Mouse (Mus musculus): Measurements from ENCODE around the gene 0610010F05Rik. TPM values are rescaled to one million over a fixed set of nuclear protein-coding genes. Genes with fewer than 3 reads are reported as not detected.
A peak's percentile ranks its signal among the peaks of the same experiment; 100 is the strongest.

The 0610010F05Rik gene
- 10 to 100 TPM; 11.0 to 12.5 TPM for total RNA-seq (2021)

DNA sequence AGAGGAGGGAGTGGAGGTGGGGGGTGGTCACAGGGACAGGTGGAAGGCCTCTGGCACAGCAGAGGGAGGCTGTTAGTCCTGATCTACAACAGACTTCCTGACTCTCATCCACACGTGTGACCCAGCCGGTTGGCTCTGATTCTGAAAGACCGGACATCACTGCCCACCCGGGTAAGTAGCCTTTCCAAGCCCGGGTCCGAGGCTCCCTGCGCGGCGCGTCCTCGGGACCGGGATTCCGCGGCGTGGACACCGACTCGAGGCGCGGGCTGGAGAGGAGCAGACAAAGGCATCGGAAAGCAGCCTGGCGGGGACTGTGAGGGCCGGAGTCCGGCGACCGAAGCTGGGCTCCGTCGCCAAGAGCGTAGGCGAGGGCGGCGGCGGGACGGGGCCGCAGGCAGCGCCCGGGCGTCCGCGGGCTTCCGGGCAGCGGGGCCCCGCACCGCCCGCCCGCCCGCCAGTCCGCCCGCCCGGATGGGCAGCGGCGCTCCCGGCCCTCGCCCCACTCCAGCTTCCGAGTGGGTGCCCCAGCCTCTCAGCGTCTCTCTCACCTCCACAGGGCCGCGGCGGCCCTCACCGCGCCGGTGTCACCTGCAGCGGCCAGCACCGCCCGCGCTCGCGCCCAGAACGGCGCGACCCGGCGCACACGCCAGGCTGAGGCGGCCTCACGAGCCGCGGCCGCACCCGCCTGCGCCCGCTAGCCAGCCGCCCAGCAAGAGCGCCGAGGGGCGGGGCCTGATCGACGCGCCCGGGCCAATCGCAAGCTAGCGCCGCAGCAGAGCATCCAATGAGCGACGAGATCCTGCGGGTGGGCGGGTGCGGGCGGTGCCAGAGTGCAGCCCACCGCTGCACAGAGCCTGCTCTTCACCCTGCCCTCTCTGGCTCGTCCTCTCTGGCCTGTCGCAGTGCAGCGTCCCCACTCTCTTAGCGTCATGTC, at the start of gene 0610010F05Rik:
0610010F05Rik (minus strand) TSS at position 695 of the 934 bp plus-strand sequence.
- intact Hi-C loops (cut with DNase I) = loop anchor here (1.0 to 5.0 kb wide), 2 partner anchors 32 to 139 kb away; partner anchors contain the start of genes Pex13, Pus10 and Rel

DNA sequence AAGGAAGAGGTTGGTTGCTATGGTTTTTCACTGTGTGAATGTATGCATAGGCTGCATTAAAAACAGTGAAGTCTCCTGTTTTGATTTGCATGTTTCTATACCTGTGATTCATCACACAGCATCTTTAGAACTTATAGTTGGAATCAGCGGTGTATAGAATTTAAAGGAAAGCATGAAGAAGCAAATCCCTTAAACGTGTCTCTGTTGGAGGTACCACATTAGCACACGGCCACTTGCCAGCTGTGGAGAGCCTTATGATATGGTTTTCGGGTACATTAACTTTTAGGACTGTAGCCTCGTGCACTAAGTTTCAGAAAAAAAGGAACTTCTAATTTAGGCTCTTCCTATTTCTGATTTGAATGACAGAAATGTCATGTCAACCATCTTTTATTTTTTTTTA, 49.1 kb upstream of the 0610010F05Rik start:
- DNase-seq = no peak
- intact Hi-C loops (cut with DNase I) = no loop called here

More for the DNA sequence above, at the start of gene 0610010F05Rik:
- DNase-seq = peak; percentile 81 to 88

DNA sequence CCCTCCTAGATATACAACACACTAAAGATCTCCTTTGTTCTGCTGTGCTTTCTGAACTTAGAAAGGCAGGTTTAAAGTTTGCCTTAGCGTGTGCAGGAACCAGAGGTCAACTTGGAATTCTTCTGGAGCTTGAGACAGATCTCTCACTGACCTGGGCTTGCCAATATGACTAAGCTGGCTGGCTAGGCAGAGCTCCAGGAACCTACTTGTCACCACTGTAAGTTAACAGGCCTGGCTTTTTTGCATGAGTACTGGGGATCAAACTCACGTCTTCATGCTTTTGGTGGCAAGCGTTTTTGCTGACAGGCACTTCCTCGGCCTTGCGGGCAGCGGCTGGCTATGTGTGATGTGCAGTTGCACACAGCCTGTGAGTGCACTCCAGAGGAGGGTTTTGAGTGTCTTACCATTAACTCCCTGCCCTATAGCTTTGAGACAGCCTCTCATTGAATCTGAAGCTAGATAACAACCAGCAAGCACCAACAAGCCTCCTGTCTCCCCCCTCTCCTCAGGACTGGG, 47.1 kb upstream of the 0610010F05Rik start:
- intact Hi-C loops (cut with DNase I) = no loop called here
- peak in 1 of 2 experiments; percentile 9 for DNase-seq

DNA sequence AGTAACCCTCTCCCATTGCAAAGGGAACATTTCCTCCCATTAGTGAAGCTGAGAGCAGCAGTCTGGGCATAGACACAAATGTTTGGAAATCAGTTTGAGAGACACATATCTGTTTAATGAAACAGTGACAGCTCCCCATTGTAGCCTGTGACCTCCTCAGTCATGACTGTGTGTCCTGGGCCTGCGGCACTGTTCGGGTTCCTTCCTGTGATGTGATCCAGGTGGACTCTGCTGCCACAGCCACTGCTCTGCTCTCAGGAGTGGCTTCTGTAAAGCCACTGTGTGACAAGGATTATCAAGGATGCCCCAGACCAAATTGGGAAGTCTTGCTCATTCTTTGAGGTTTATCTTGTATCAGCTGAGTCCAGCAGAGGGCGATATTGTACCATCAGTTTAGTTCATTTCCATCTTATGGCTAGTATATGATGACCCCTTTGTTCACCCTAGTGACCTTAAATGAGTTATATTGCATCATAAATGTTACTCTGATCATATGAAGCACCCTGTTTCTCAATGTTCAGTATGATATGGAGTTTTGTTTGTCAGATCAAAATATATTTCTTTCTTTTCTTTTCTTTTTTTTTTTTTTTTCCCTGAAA, 45.7 kb upstream of the 0610010F05Rik start:
- peak; percentile 59 to 60 for DNase-seq

DNA sequence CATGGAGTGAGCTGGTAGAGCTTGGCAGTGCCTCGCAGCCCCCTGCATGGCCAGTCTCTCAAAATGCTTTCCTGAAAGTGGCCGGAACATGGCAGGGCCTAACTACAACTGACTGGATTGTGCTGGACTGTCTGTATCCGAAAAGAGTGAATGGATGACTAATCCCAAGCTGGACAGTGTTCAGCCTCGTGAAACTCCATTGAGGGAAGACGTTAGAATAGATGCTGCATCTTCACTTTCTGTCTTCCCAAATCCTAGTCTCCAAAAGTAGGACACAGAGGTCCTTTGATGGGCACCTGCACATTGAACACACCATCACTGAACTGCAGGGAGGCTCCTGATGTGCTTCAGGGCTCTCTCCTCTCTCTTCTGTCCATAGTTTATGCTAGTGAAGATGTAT, 42.7 kb upstream of the 0610010F05Rik start:
- DNase-seq = no peak
- intact Hi-C loops (cut with DNase I) = loop anchor here (5.0 kb wide), 1 partner anchor 191 kb away; no protein-coding TSS in a partner anchor

More for the DNA sequence above, 45.7 kb upstream of the 0610010F05Rik start:
- intact Hi-C loops (cut with DNase I) = loop anchor here (1.0 to 5.0 kb wide), 2 partner anchors 188 to 275 kb away; no protein-coding TSS in a partner anchor

DNA sequence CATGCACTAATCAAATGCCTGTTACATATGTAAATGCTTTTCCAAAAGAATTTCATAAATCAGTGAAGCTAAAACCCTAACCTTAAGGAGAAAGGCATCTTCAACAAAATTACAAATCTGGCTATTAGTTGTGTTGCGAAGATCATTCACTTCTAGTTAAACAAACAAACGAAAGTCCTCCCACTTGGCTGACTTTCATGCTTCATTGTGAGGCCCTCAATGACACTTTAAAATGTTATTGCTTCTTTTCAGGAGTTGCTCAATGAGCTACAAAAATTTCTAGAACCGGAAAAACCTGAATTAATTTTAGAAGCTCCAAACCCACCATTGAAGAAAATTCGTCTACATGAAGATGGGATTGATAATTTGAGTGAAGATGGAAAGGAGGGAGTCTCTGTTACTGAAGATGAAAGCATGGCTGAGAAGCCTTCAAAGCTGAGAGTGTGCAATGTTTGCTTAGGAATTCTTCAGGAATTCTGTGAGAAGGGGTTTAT, 38.9 kb upstream of the 0610010F05Rik start:
- intact Hi-C loops (cut with DNase I) = no loop called here
- no peak for DNase-seq

DNA sequence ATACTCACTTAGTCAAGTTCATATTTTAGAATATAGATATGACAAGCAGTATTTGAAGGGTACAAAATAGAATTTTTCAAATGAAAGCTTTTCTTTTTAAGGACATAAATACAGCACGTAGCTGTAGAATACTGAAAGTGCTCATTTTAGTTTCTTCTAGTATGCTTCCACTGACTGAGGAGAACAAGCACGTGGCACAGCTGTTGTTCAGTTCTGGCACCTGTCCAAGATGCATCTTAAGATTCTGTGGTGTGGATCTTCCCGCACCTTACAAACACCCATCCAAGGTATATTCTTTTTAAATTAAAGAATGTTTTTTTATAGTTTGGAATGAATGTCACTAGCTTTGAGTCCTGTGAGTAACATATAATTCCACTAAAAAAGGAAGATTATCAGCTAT, 33.7 kb upstream of the 0610010F05Rik start:
- intact Hi-C loops (cut with DNase I) = loop anchor here (2.0 kb wide), 1 partner anchor 104 kb away; the partner anchor contains the start of gene Rel
- DNase-seq = no peak

DNA sequence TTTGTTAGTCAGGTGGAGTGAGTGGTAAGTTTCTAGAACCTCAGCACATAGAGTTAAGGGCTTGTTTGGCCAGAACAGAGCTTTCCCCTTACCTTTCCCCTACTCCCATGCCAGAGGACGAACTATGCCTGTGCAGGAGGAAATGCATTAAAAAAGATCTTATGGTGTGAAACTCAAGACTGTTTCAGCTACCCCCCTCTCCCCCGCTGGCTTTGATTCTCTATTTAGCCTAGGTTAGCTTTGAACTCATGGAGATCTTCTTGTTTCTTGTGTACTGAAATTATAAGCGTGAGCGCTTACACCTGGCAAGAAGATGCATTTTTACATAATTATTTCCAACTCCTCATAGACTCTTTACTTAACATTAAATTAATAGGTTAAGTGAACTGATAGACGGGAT, 33.1 kb upstream of the 0610010F05Rik start:
- DNase-seq = no peak
- intact Hi-C loops (cut with DNase I) = loop anchor here (2.0 kb wide), 1 partner anchor 104 kb away; the partner anchor contains the start of gene Rel

DNA sequence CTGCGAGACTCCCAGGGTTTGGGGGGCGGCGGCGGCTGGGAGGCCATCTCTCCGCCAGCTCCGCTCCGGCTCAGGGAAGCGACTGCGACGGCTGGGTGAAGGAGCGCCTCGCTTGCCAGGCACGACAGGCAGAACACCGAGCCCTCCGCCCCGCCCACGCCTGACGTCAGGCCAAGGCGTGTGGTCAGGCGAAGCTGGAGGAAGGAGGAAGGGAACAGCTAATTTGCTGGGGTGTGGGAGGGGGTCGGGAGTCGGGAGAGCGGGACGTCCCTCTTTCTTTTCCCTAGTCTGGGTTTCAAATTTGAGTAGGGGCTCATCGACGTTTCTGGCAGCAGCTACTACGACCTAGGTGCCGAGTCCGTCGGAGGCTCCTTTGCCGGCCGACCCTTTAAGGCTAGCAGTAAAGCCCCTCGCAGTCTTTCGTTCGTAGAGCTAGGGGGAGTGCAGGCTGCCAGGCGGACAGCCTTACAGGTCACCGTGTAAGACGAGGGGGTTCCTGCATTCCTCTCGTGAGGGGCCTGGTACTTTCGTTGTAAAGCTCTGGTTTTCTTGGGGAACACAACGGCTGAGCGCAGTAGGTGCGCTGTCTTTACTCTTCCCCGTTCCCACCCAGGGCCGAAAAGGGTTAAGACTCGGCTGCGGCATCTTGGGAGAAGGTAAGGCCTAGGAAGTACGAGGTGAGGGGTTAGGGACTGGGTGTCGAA, 32.5 kb upstream of the 0610010F05Rik start, which contains the start of gene Pex13:
Pex13 (minus strand) TSS at position 162 of the 704 bp plus-strand sequence.
- intact Hi-C loops (cut with DNase I) = loop anchor here (1.0 to 2.0 kb wide), 2 partner anchors 33 to 105 kb away; partner anchors contain the start of genes 0610010F05Rik and Rel
- peak; percentile 92 to 94 for DNase-seq

DNA sequence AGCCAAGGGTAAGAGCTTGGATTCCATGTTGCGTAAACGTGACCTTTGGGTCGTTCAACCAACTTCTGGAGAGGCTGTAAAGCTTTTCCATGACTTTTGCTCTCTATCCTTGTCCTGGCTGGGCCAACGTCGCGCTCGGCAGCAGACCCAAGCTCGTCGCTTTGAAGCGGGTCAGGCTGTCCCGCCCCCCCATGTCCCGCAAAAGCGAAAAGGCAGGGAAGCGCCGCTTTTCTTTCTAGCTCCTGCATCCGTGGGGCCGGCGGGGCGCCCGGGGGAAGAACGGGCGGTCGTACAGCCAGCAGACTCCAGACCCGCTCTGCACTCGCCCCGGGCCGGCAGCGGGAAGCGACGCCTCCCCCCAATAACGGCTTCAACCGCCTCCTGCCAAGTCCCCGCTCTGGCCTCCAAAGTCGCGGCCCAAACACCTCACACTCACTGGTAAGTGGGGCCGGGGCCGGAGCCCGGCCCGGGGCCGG, 31.9 kb upstream of the 0610010F05Rik start, which contains the start of gene Pus10:
Pus10 (plus strand) TSS at position 364 of the 476 bp plus-strand sequence.
- intact Hi-C loops (cut with DNase I) = loop anchor here (1.0 kb wide), 1 partner anchor 32 kb away; the partner anchor contains the start of gene 0610010F05Rik
- DNase-seq = no peak

DNA sequence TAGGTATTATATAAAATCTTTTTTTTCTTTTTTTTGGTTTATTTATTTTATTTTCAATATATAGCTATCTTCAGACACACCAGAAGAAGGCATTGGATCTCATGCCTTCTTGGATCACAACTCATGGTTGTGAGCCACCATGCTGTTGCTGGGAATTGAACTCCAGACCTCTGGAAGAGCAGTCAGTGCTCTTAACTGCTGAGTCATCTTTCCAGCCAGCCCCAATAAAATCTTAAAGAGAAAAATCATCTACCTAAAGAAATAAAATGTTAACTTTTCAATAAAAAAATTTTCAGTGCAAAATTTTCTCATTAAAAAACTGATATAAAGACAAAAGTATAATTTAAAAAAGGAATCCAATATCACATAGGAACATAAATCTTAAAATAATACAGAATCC, 30.8 kb upstream of the 0610010F05Rik start:
- intact Hi-C loops (cut with DNase I) = no loop called here

DNA sequence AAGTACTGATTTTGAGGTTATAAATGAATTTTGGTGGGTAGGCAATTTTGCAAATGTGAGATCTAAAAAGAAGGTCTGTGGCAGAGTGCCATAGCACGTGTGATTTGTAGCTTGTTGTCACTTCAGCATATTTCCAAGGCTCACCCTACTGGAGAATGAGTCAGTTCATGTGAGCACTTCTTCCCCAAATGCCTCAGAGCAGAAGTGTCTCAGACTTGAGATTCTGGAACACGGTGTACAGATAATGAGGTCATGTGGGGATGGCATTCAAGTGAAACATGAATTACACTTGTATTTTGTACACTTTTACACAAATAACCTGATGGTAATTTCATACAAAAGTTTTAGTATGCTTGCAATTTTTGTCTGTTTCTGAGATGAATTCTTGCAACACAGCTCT, 24.4 kb upstream of the 0610010F05Rik start:
- intact Hi-C loops (cut with DNase I) = no loop called here
- DNase-seq = no peak

More for the DNA sequence above, 30.8 kb upstream of the 0610010F05Rik start:
- no peak for DNase-seq

DNA sequence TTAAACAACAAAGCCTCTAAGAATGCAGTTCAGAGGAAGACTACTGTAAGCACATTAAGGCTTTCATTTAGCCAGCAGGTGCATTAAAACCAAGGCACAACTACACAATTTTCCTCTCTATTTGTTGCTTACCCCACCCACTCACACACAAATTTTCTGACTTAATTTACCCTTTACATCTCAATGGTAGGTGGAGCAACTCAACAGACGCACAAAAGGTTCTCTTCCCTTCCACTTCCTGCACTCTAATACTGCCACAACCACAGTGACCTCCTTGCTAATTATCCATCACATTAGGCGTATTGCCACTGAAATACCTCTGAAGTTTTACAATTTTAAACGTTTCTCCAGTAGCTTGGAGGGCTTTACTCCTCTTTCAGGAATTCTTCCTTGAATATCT, 20.2 kb upstream of the 0610010F05Rik start:
- no peak for DNase-seq
- intact Hi-C loops (cut with DNase I) = no loop called here

DNA sequence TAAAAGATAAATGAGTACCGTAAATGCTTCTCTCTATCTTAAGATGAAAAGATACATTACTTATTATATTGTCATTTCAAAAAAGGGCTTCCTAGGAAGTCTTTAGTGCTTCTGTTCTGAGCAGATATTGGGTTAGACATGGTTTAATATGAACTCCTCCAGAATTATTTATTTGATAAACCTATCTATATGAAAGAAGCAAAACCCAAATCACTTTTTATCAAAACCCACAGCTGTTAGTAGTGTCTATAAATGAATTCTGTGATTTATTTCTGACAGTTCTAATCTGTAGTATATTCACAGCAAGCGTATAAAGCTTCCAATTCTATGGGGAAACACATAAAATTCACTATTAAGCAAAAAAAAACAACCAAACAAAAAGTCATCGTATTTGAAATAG, 14.4 kb upstream of the 0610010F05Rik start:
- no peak for DNase-seq
- intact Hi-C loops (cut with DNase I) = no loop called here

DNA sequence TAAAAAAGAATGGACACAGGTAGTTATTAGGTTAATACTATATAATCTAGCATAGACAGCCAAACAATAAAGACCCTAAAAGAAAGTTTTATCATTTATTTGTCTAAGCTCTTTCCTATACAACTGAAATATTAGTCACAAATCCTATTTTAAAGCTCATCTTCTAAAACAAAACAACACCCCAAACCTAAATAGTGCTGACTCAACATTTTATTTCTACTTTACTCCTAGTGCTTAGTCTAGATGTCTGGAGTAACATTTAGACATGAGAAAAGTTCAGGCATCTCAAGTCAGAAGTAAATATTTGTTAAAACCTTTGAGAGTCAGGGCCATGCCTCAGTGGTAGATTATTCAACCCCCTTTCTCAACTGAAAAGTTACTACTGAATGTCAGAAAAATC, 14.0 kb upstream of the 0610010F05Rik start:
- intact Hi-C loops (cut with DNase I) = no loop called here
- DNase-seq = no peak

DNA sequence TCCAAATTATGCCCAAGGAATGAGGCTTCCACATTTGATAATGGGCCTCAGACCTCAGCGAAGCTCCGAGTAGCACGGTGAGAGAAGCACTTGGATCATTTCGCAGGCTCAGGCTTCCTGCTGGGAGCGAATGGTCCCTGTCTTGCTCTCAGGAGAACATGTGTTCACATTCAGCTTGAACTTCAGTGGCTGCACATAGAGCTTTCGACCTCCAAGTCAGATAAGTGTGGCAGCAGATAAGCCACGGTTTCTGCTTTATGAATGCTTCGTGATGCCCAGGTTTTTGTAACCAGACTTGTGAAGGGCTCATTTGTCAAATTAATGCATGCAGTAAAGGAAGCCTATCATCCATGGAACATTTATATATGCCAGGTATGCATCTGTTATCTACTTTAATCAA, 1.1 kb upstream of the 0610010F05Rik start:
- intact Hi-C loops (cut with DNase I) = loop anchor here (5.0 kb wide), 1 partner anchor 138 kb away; the partner anchor contains the start of gene Rel
- no peak for DNase-seq

DNA sequence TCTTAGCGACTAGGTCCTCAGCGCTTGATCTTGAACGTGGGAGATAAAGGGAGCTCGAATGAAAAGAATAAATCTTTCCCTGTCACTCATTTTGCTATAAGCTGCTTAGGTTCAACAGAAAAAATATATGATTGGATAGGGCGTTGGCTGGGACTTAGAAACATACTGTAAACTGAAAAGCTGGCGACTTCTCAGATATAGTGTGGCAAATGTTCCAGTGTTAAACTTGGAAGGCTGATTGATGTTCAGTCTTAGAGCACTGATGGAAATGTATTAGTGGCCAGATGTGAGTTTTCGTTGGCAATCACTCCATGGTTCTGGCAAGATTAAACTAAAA, 408 bp upstream of the 0610010F05Rik start:
- DNase-seq = no peak
- intact Hi-C loops (cut with DNase I) = loop anchor here (1.0 to 5.0 kb wide), 2 partner anchors 31 to 138 kb away; partner anchors contain the start of genes Pex13, Pus10 and Rel

DNA sequence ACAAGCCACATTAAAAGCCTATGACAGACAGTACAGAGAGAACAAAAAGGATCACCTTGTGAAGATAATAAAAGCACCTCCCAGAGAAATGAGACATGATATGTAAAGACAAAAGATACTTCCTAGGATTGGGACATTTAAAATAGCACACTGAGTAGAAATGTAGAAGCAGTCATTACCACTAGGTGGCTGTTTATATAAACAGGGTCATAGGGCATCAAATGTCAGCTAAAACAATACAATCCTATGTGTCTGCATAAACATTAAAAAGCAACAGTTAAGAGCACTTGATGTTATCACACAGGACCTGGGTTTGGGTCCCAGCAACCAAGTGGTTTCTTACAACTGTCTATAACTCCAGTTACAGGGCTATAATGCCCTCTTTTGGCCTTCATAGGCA, 2.8 kb downstream of the 0610010F05Rik start:
- intact Hi-C loops (cut with DNase I) = loop anchor here (5.0 kb wide), 1 partner anchor 142 kb away; the partner anchor contains the start of gene Rel
- DNase-seq = no peak

DNA sequence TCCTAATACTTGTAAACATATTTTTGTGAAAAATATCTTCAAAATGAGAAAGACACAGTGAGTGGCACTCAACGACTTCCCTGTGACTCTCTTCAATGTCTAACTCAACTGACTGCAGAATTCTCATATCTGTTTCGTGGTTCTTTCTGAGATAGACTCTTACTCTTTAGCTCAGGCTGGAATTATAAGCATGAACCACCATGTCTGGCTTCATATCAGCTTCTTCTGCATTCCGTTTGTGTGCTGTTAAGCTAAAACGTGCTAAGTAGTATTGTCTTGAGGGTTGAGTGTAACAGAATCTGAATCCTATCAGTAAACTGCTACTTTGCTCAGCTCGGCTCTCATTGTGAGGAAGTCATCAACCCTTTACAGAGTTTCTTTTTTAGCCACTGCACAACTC, 14.4 kb downstream of the 0610010F05Rik start:
- intact Hi-C loops (cut with DNase I) = no loop called here
- no peak for DNase-seq

DNA sequence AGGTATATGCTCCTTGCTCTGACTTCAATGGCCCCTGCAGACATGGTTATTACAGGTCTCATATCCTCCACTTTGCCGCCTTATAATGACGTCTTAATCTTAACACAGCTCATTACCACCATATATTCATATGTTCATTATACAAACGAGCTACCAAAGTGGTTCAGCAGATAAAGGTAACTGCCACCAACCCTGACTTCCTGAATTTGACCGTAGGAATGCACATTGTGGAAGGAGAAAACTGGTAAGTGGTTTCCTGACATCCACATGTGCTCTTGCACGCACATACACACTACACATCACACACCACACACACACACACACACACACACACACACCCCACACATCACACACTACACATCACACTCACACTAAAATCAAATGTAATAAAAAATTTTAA, 18.9 kb downstream of the 0610010F05Rik start:
- no peak for DNase-seq
- intact Hi-C loops (cut with DNase I) = no loop called here

All from heart, postnatal 36 days (tissue).